Comparison of ENCODE assay signal across 9 mouse cellular contexts in the genomic region with DNA sequence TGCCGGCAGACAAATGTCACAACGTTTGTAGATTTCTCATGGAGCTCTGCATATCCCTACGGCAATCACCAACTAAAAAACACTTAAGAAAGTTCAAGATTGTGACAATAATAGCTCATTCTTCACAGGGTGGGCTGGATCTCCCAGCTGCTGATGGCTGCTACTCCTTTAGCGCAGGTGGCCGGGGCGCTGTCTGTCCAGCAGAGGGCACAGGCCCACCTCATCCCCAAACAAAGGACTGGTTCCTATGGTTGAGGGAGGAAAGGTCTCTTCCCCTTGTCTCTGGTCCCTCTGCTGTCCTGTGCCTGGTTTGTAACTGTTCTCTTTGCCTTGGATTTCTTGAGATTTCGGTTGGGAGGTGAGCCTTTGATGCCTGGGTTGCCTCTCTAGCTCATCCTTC. TPM values are rescaled to one million over a fixed set of nuclear protein-coding genes. Genes with fewer than 3 reads are reported as not detected.
A peak's percentile ranks its signal among the peaks of the same experiment; 100 is the strongest.
DNase-seq lines count a peak whose midpoint lies in the region; ATAC-seq and TF ChIP-seq lines count a peak whose summit lies in the region.
"Had no signal": no experiment of that assay in that cellular context is flagged by ENCODE, and none has a peak within 500 bp of the region (broad histone marks: within the 10 kb centered on the region; RNA-seq: fewer than 3 reads in every experiment).

No protein-coding gene starts in this region.

- ATAC-seq in hindbrain, embryonic 11.5 days (ENCODE audit: low FRiP score): no peak
- ATAC-seq in hindbrain, embryonic 16.5 days: no peak
- no peak for ATAC-seq in limb, embryonic 11.5 days (ENCODE audit: insufficient number of reproducible peaks, low FRiP score, low TSS enrichment, low read depth)
- ATAC-seq in granulocyte monocyte progenitor cell, adult 5-6 weeks (replicated peaks; ENCODE audit: poor library complexity, severe bottlenecking): no peak
- ATAC-seq: intestine, embryonic 15.5 days had no signal

- no peaks in the 10 kb centered on the region for H3K9me3 ChIP-seq in hindbrain, embryonic 11.5 days (ENCODE audit: control insufficient read depth, low read length)
- no peaks in the 10 kb centered on the region for H3K9me3 ChIP-seq in hindbrain, embryonic 16.5 days (ENCODE audit: control insufficient read depth, low read length)
- H3K9me3 ChIP-seq in limb, embryonic 11.5 days (ENCODE audit: control insufficient read depth, low read length): no peaks in the 10 kb centered on the region
- H3K9me3 ChIP-seq: intestine, embryonic 15.5 days had no signal

- TF ChIP-seq POLR2A in lung, adult 2 months (IDR thresholded peaks at IDR 0.05; ENCODE audit: borderline replicate concordance, extremely low read depth, low read depth, low read length): no peak

- H3K4me1 ChIP-seq in hindbrain, embryonic 11.5 days (replicated peaks; ENCODE audit: control insufficient read depth, insufficient read depth, low read length): no peaks in the 10 kb centered on the region; the same call in 1 of the 2 replicates
- H3K4me1 ChIP-seq in hindbrain, embryonic 16.5 days (ENCODE audit: control insufficient read depth, insufficient read depth, low read depth, low read length): peaks cover 12% of the 10 kb centered on the region
- no peaks in the 10 kb centered on the region for H3K4me1 ChIP-seq in lung, adult 2 months (ENCODE audit: control insufficient read depth, insufficient read depth, low read length)
- H3K4me1 ChIP-seq in limb, embryonic 11.5 days (ENCODE audit: control insufficient read depth, insufficient read depth, low read length): no peaks in the 10 kb centered on the region
- H3K4me1 ChIP-seq: intestine, embryonic 15.5 days had no signal

- TF ChIP-seq CTCF in lung, adult 2 months (IDR thresholded peaks at IDR 0.05; ENCODE audit: insufficient read depth, low read length): no peak

- WGBS in hindbrain, embryonic 11.5 days: 40% methylated on average over 7 of the region's 7 CpGs
- WGBS in hindbrain, embryonic 16.5 days: 42% methylated on average over 7 of the region's 7 CpGs
- WGBS in lung, adult 2 months: 45% methylated on average over 7 of the region's 7 CpGs
- WGBS in limb, embryonic 11.5 days: 57% methylated on average over 7 of the region's 7 CpGs

- no peaks in the 10 kb centered on the region for H3K36me3 ChIP-seq in hindbrain, embryonic 11.5 days (ENCODE audit: control insufficient read depth, insufficient read depth, low read length)
- no peaks in the 10 kb centered on the region for H3K36me3 ChIP-seq in hindbrain, embryonic 16.5 days (ENCODE audit: control insufficient read depth, insufficient read depth, low read length)
- H3K36me3 ChIP-seq in limb, embryonic 11.5 days (ENCODE audit: control insufficient read depth, insufficient read depth, low read length): no peaks in the 10 kb centered on the region
- H3K36me3 ChIP-seq: intestine, embryonic 15.5 days had no signal

- peak; percentile 16 for DNase-seq in adrenal gland, postnatal 10 days
- no peak for DNase-seq in adrenal gland, adult 8-10 months
- DNase-seq in hindbrain, embryonic 11.5 days (ENCODE audit: low spot score): peak; percentile 26
- peak; percentile 36 for DNase-seq in lung, postnatal 10 days
- DNase-seq in lung, adult 2 months: no peak
- DNase-seq in limb, embryonic 11.5 days (ENCODE audit: low spot score): peak; percentile 38

- H3K27me3 ChIP-seq in hindbrain, embryonic 11.5 days (ENCODE audit: control insufficient read depth, insufficient read depth, low read length): no peaks in the 10 kb centered on the region
- no peaks in the 10 kb centered on the region for H3K27me3 ChIP-seq in hindbrain, embryonic 16.5 days (replicated peaks; ENCODE audit: control insufficient read depth, insufficient read depth, low read length)
- H3K27me3 ChIP-seq in limb, embryonic 11.5 days (ENCODE audit: control insufficient read depth, insufficient read depth, low read length): no peaks in the 10 kb centered on the region
- H3K27me3 ChIP-seq: intestine, embryonic 15.5 days had no signal

- no peak overlapping the region for H3K4me3 ChIP-seq in hindbrain, embryonic 11.5 days (ENCODE audit: low read depth, low read length)
- H3K4me3 ChIP-seq in hindbrain, embryonic 16.5 days (ENCODE audit: low read length): no peak overlapping the region
- no peak overlapping the region for H3K4me3 ChIP-seq in lung, adult 2 months (replicated peaks; ENCODE audit: extremely low read depth, low read depth, low read length)
- no peak overlapping the region for H3K4me3 ChIP-seq in limb, embryonic 11.5 days (ENCODE audit: low read depth, low read length)
- H3K4me3 ChIP-seq: intestine, embryonic 15.5 days had no signal

- no peak overlapping the region for H3K4me2 ChIP-seq in hindbrain, embryonic 11.5 days (replicated peaks; ENCODE audit: low read depth, low read length)
- no peak overlapping the region for H3K4me2 ChIP-seq in hindbrain, embryonic 16.5 days (ENCODE audit: low read length)
- H3K4me2 ChIP-seq in limb, embryonic 11.5 days (ENCODE audit: low read depth, severe bottlenecking): no peak overlapping the region
- H3K4me2 ChIP-seq: intestine, embryonic 15.5 days had no signal

- no peak overlapping the region for H3K27ac ChIP-seq in hindbrain, embryonic 11.5 days (ENCODE audit: low read depth, low read length)
- H3K27ac ChIP-seq in hindbrain, embryonic 16.5 days (ENCODE audit: low read depth, low read length): no peak overlapping the region
- no peak overlapping the region for H3K27ac ChIP-seq in limb, embryonic 11.5 days (replicated peaks; ENCODE audit: low read depth, low read length)
- H3K27ac ChIP-seq: intestine, embryonic 15.5 days had no signal

- H3K9ac ChIP-seq in hindbrain, embryonic 11.5 days (ENCODE audit: low read depth, low read length): no peak overlapping the region
- no peak overlapping the region for H3K9ac ChIP-seq in hindbrain, embryonic 16.5 days (ENCODE audit: low read depth, low read length)
- H3K9ac ChIP-seq in limb, embryonic 11.5 days (ENCODE audit: low read length): no peak overlapping the region
- H3K9ac ChIP-seq: intestine, embryonic 15.5 days had no signal

RNA-seq across cellular contexts. Expression of gene Rgs6, which starts 1.5 kb away (rescaled TPM):
- 1 to 10 TPM; 2.1 to 3.1 TPM for total RNA-seq in adrenal gland, postnatal 10 days (2021)
- 1 to 10 TPM in 1 of 4 experiments, under 1 TPM in 3; 0.14 to 1.0 (median 0.67) TPM for total RNA-seq in adrenal gland, adult 8-10 months (2022)
- 0.22 and 0.38 TPM in 2 replicates for polyA plus RNA-seq in hindbrain, embryonic 11.5 days (2014; fragmentation: Nextera tagmentation; extraction: Ambion mirVana)
- 9.1 and 10.1 TPM in 2 replicates for polyA plus RNA-seq in hindbrain, embryonic 16.5 days (2015; fragmentation: Nextera tagmentation; extraction: Ambion mirVana)
- 3.1 and 3.8 TPM in 2 replicates for polyA plus RNA-seq in lung, adult 2 months (2012; rRNA removed)
- polyA plus RNA-seq in limb, embryonic 11.5 days (2014; fragmentation: Nextera tagmentation; extraction: Ambion mirVana): 0.25 and 0.41 TPM in 2 replicates
- total RNA-seq in granulocyte monocyte progenitor cell, adult 5-6 weeks (2014; fragmentation: Nextera tagmentation): not detected in 2 replicates
- not detected in 2 replicates for total RNA-seq in granulocyte monocyte progenitor cell, adult 5-6 weeks (2017)

Comparison
In these comparisons a context has a peak if more than half of its experiments do, and no peak if none do; other contexts are left out.
1. DNase-seq: peak in adrenal gland, postnatal 10 days (single experiment), hindbrain, embryonic 11.5 days (single experiment), lung, postnatal 10 days (single experiment) and limb, embryonic 11.5 days (single experiment); none in adrenal gland, adult 8-10 months (single experiment) and lung, adult 2 months (single experiment).